Mouse (Mus musculus): ENCODE measurements around the gene Sdk1. TPM values are rescaled to one million over a fixed set of nuclear protein-coding genes. Genes with fewer than 3 reads are reported as not detected.

Gene Sdk1
- polyA plus RNA-seq, 1 experiment from 2014 or later: 1.5 TPM

GRCm38 (mm10) chr5:142001131-142001530 lies 759.8 kb downstream of the Sdk1 start:
- WGBS: 74% methylated on average over 6 of the region's 6 CpGs
- ATAC-seq (replicated peaks): no peak
- H3K9ac ChIP-seq (replicated peaks): no peak overlapping the region
- no peak overlapping the region for H3K27ac ChIP-seq (replicated peaks)
- H3K9me3 ChIP-seq: no peaks in the 10 kb centered on the region
- no peaks in the 10 kb centered on the region for H3K27me3 ChIP-seq
- H3K36me3 ChIP-seq: no peaks in the 10 kb centered on the region
- no peaks in the 10 kb centered on the region for H3K4me1 ChIP-seq
- H3K4me3 ChIP-seq: no peak overlapping the region
- H3K4me2 ChIP-seq (replicated peaks): no peak overlapping the region

- Histone ChIP-seq H3K36me3 (no peaks in the 10 kb centered on the region), H3K27me3 (no peaks in the 10 kb centered on the region), H3K27ac (replicated peaks) (no peak overlapping the region), H3K4me3 (no peak overlapping the region), H3K4me1 (no peaks in the 10 kb centered on the region), H3K9ac (replicated peaks) (no peak overlapping the region), H3K4me2 (replicated peaks) (no peak overlapping the region), H3K9me3 (no peaks in the 10 kb centered on the region)
- ATAC-seq (replicated peaks): no peak
- 89% methylated on average over 3 of the region's 3 CpGs for WGBS
These were observed 760.7 kb downstream of the Sdk1 start for GRCm38 (mm10) chr5:142001973-142002372.

- ATAC-seq (replicated peaks): no peak
- Histone ChIP-seq H3K36me3 (no peaks in the 10 kb centered on the region), H3K9me3 (peaks cover 4% of the 10 kb centered on the region; the same call in 1 of the 2 replicates), H3K4me2 (replicated peaks) (no peak overlapping the region), H3K4me3 (no peak overlapping the region), H3K27ac (replicated peaks) (no peak overlapping the region), H3K27me3 (no peaks in the 10 kb centered on the region), H3K9ac (replicated peaks) (no peak overlapping the region), H3K4me1 (no peaks in the 10 kb centered on the region)
- 24% methylated on average over 3 of the region's 3 CpGs for WGBS
These were observed 768.9 kb downstream of the Sdk1 start for GRCm38 (mm10) chr5:142010189-142010588.

GRCm38 (mm10) chr5:142017001-142017400 lies 775.7 kb downstream of the Sdk1 start:
- H3K27me3 ChIP-seq: no peaks in the 10 kb centered on the region
- no peaks in the 10 kb centered on the region for H3K4me1 ChIP-seq
- no peak overlapping the region for H3K27ac ChIP-seq (replicated peaks)
- H3K4me3 ChIP-seq: no peak overlapping the region
- no peak overlapping the region for H3K4me2 ChIP-seq (replicated peaks)
- ATAC-seq (replicated peaks): no peak
- peaks cover 4% of the 10 kb centered on the region; the same call in 1 of the 2 replicates for H3K9me3 ChIP-seq
- 79% methylated on average over 7 of the region's 7 CpGs for WGBS
- no peak overlapping the region for H3K9ac ChIP-seq (replicated peaks)
- H3K36me3 ChIP-seq: no peaks in the 10 kb centered on the region

- no peak overlapping the region for H3K4me3 ChIP-seq
- 55% methylated on average over 4 of the region's 4 CpGs for WGBS
- H3K9ac ChIP-seq (replicated peaks): no peak overlapping the region
- no peaks in the 10 kb centered on the region for H3K27me3 ChIP-seq
- no peaks in the 10 kb centered on the region for H3K9me3 ChIP-seq
- ATAC-seq (replicated peaks): no peak
- no peak overlapping the region for H3K27ac ChIP-seq (replicated peaks)
- H3K4me2 ChIP-seq (replicated peaks): no peak overlapping the region
- no peaks in the 10 kb centered on the region for H3K36me3 ChIP-seq
- no peaks in the 10 kb centered on the region for H3K4me1 ChIP-seq
These were observed 781.7 kb downstream of the Sdk1 start for GRCm38 (mm10) chr5:142022877-142023580.

GRCm38 (mm10) chr5:142024448-142024847 lies 783.2 kb downstream of the Sdk1 start:
- H3K9me3 ChIP-seq: no peaks in the 10 kb centered on the region
- no peak overlapping the region for H3K4me3 ChIP-seq
- no peaks in the 10 kb centered on the region for H3K4me1 ChIP-seq
- H3K27ac ChIP-seq (replicated peaks): no peak overlapping the region
- no peaks in the 10 kb centered on the region for H3K27me3 ChIP-seq
- H3K36me3 ChIP-seq: no peaks in the 10 kb centered on the region
- no peak overlapping the region for H3K9ac ChIP-seq (replicated peaks)
- WGBS: 75% methylated on average over 12 of the region's 12 CpGs
- no peak overlapping the region for H3K4me2 ChIP-seq (replicated peaks)
- ATAC-seq (replicated peaks): no peak

GRCm38 (mm10) chr5:142036536-142036935 lies 795.2 kb downstream of the Sdk1 start:
- no peak overlapping the region for H3K27ac ChIP-seq (replicated peaks)
- H3K4me1 ChIP-seq: no peaks in the 10 kb centered on the region
- no peaks in the 10 kb centered on the region for H3K9me3 ChIP-seq
- H3K27me3 ChIP-seq: no peaks in the 10 kb centered on the region
- H3K36me3 ChIP-seq: no peaks in the 10 kb centered on the region
- no peak overlapping the region for H3K4me3 ChIP-seq
- H3K9ac ChIP-seq (replicated peaks): no peak overlapping the region
- WGBS: 80% methylated on average over 9 of the region's 9 CpGs
- no peak for ATAC-seq (replicated peaks)
- H3K4me2 ChIP-seq (replicated peaks): no peak overlapping the region

- no peak overlapping the region for H3K9ac ChIP-seq (replicated peaks)
- WGBS: 91% methylated on average over 6 of the region's 6 CpGs
- H3K27ac ChIP-seq (replicated peaks): no peak overlapping the region
- no peaks in the 10 kb centered on the region for H3K9me3 ChIP-seq
- ATAC-seq (replicated peaks): no peak
- H3K4me2 ChIP-seq (replicated peaks): no peak overlapping the region
- no peaks in the 10 kb centered on the region for H3K4me1 ChIP-seq
- no peaks in the 10 kb centered on the region for H3K27me3 ChIP-seq
- H3K4me3 ChIP-seq: no peak overlapping the region
- no peaks in the 10 kb centered on the region for H3K36me3 ChIP-seq
These were observed 797.9 kb downstream of the Sdk1 start for GRCm38 (mm10) chr5:142039236-142039635.

- no peak for ATAC-seq (replicated peaks)
- WGBS: 87% methylated on average over 4 of the region's 4 CpGs
- Histone ChIP-seq H3K27me3 (no peaks in the 10 kb centered on the region), H3K9ac (replicated peaks) (no peak overlapping the region), H3K9me3 (no peaks in the 10 kb centered on the region), H3K4me1 (no peaks in the 10 kb centered on the region), H3K27ac (replicated peaks) (no peak overlapping the region), H3K36me3 (no peaks in the 10 kb centered on the region), H3K4me3 (no peak overlapping the region), H3K4me2 (replicated peaks) (no peak overlapping the region)
These were observed 798.7 kb downstream of the Sdk1 start for GRCm38 (mm10) chr5:142039891-142040530.

- Histone ChIP-seq H3K9me3 (no peaks in the 10 kb centered on the region), H3K4me2 (replicated peaks) (no peak overlapping the region), H3K4me3 (no peak overlapping the region), H3K36me3 (no peaks in the 10 kb centered on the region), H3K9ac (replicated peaks) (no peak overlapping the region), H3K4me1 (no peaks in the 10 kb centered on the region), H3K27ac (replicated peaks) (no peak overlapping the region), H3K27me3 (no peaks in the 10 kb centered on the region)
- ATAC-seq (replicated peaks): no peak
- WGBS: 80% methylated on average over 8 of the region's 8 CpGs
These were observed 800.0 kb downstream of the Sdk1 start for GRCm38 (mm10) chr5:142041226-142041802.

GRCm38 (mm10) chr5:142061781-142062180 lies 820.5 kb downstream of the Sdk1 start:
- no peak overlapping the region for H3K4me2 ChIP-seq (replicated peaks)
- H3K4me3 ChIP-seq: no peak overlapping the region
- H3K9me3 ChIP-seq: no peaks in the 10 kb centered on the region
- ATAC-seq (replicated peaks): no peak
- peaks cover 6% of the 10 kb centered on the region; the same call in 1 of the 2 replicates for H3K4me1 ChIP-seq
- no peaks in the 10 kb centered on the region for H3K36me3 ChIP-seq
- no peak overlapping the region for H3K9ac ChIP-seq (replicated peaks)
- H3K27ac ChIP-seq (replicated peaks): no peak overlapping the region
- whole genome bisulfite sequencing: 57% methylated on average over 4 of the region's 4 CpGs
- no peaks in the 10 kb centered on the region for H3K27me3 ChIP-seq

- Histone ChIP-seq H3K4me3 (no peak overlapping the region), H3K9ac (replicated peaks) (no peak overlapping the region), H3K27me3 (no peaks in the 10 kb centered on the region), H3K36me3 (no peaks in the 10 kb centered on the region), H3K4me2 (replicated peaks) (no peak overlapping the region), H3K4me1 (peaks cover 20% of the 10 kb centered on the region), H3K9me3 (no peaks in the 10 kb centered on the region), H3K27ac (replicated peaks) (no peak overlapping the region)
- ATAC-seq (replicated peaks): no peak
- 89% methylated on average over 3 of the region's 3 CpGs for WGBS
These were observed 830.0 kb downstream of the Sdk1 start for GRCm38 (mm10) chr5:142071322-142071721.
